Mouse (Mus musculus) intestine, postnatal 0 days (tissue): ENCODE results near the gene Mcemp1. TPM values are rescaled to one million over a fixed set of nuclear protein-coding genes. Genes with fewer than 3 reads are reported as not detected.

Experiments used
- ATAC-seq: fragments of 200-750 bp; cut with Nextera tagmentation; 2 replicates; pipeline ENCODE4 v1.8.0; 2017; ENCODE audit warnings: mild to moderate bottlenecking, moderate TSS enrichment, moderate library complexity
- H3K27ac ChIP-seq: fragments of 300-500 bp; sonication (generic); 2 replicates; pipeline ENCODE4 v1.5.1; 2014; ENCODE audit warnings: mild to moderate bottlenecking, low read depth, low read length, moderate library complexity
- H3K27me3 ChIP-seq: fragments of 300-500 bp; sonication (generic); replicated peaks from 2 replicates; pipeline ENCODE4 v1.6.1; 2014; ENCODE audit warnings: low read length, mixed read lengths; ENCODE audit not compliant: control insufficient read depth, insufficient read depth
- H3K36me3 ChIP-seq: fragments of 300-500 bp; sonication (generic); 2 replicates; pipeline ENCODE4 v1.6.1; 2014; ENCODE audit warnings: mild to moderate bottlenecking, moderate library complexity; ENCODE audit not compliant: control insufficient read depth, insufficient read depth
- H3K4me1 ChIP-seq: fragments of 300-500 bp; sonication (generic); replicated peaks from 2 replicates; pipeline ENCODE4 v1.6.1; 2014; ENCODE audit warnings: antibody characterized with exemption, low read length, mixed read lengths; ENCODE audit not compliant: control insufficient read depth, insufficient read depth
- H3K4me2 ChIP-seq: fragments of 300-500 bp; sonication (generic); replicated peaks from 2 replicates; pipeline ENCODE4 v1.6.1; 2014; ENCODE audit warnings: low read depth, mild to moderate bottlenecking, moderate library complexity
- H3K4me3 ChIP-seq: fragments of 300-500 bp; sonication (generic); 2 replicates; pipeline ENCODE4 v1.5.1; 2014; ENCODE audit warnings: low read depth, low read length
- H3K9ac ChIP-seq: fragments of 300-500 bp; sonication (generic); 2 replicates; pipeline ENCODE4 v1.6.1; 2014; ENCODE audit warnings: mild to moderate bottlenecking, low read depth, low read length
- H3K9me3 ChIP-seq: fragments of 300-500 bp; sonication (generic); 2 replicates; pipeline ENCODE4 v1.6.1; 2016; ENCODE audit warnings: mixed run types; ENCODE audit not compliant: control insufficient read depth
- CTCF ChIP-seq: sonication (generic); IDR thresholded peaks from 2 replicates; pipeline ENCODE4 v1.5.1; 2016; ENCODE audit warnings: low read depth, mild to moderate bottlenecking, control low read depth, antibody characterized with exemption, moderate library complexity
- WGBS: fragments of 180-500 bp; shearing (Covaris S2); extraction: QIAGEN DNeasy Blood & Tissue Kit; methylation state at CpG from one replicate; pipeline ENCODE4 v1.1.7; 2014; 5-methylcytosine and 5-hydroxymethylcytosine counted together
- polyA plus RNA-seq: library from polyadenylated mRNA; unstranded; fragments of >200 nt; fragmentation: Nextera tagmentation; extraction: Ambion mirVana; gene quantifications from 2 replicates; pipeline ENCODE4 v1.2.1, GENCODE M21; 2015

Mcemp1 gene
- polyA plus RNA-seq, 1 experiment from 2014 or later = 0.22 TPM

DNA sequence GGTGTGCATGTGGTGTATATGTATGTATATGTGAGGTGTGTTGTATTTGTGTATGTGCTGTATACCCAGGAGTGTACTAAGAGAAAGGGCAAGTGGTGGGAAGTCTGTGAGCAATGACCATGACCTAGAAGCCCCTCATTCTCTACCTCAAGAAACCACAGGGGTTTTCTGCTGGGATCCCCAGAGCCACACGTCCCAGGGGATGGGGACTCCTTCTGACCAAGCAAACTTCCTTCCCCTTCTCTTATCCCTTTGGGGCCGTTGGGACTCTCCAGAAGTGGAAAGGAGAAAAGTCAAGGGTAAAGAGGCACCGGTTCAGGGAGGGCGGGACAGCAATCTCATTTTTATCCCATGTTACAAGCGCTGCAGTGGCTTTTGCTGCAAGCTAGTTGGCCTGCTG lies 19.9 kb downstream of the Mcemp1 start:
- Histone ChIP-seq H3K9ac (no peak overlapping the region), H3K4me1 (no peaks in the 10 kb centered on the region), H3K27me3 (no peaks in the 10 kb centered on the region), H3K27ac (no peak overlapping the region), H3K9me3 (no peaks in the 10 kb centered on the region), H3K4me2 (no peak overlapping the region), H3K4me3 (no peak overlapping the region), H3K36me3 (peaks cover 14% of the 10 kb centered on the region; the same call in 1 of the 2 replicates)
- no peak for ATAC-seq
- TF ChIP-seq CTCF = no peak
- WGBS = 61% methylated on average over 5 of the region's 5 CpGs

DNA sequence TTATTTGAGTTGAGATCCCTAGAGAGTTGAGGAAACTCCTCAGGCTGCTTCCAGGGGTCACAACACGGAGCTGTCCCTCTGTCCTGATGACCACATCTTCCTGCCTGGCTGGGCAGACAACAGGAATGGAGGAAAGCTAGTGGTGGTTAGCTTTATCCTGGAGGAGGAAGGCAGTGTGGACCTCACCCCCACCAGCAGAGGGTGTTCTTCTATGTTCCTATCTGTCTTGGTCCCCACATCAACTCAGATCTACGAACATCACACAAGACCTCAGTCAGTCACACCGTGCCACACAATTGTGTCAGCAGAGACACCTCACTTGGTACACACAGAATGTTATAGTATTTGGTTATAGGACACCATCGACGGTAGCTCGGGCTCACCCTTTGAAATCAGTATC lies 22.0 kb downstream of the Mcemp1 start:
- H3K36me3 ChIP-seq = 0 out of 2 replicates have a peak, but pooled peaks cover 2% of the 10 kb centered on the region
- TF ChIP-seq CTCF = 0 out of 2 replicates have a peak, but pooled peaks have one; percentile 18
- no peaks in the 10 kb centered on the region for H3K9me3 ChIP-seq
- no peak overlapping the region for H3K4me2 ChIP-seq
- 67% methylated on average over 6 of the region's 6 CpGs for WGBS
- no peak for ATAC-seq
- no peak overlapping the region for H3K4me3 ChIP-seq
- no peak overlapping the region for H3K9ac ChIP-seq
- H3K27ac ChIP-seq = no peak overlapping the region
- H3K27me3 ChIP-seq = no peaks in the 10 kb centered on the region
- no peaks in the 10 kb centered on the region for H3K4me1 ChIP-seq

GRCm38 (mm10) chr8:3690774-3691173 lies 25.2 kb downstream of the Mcemp1 start:
- 73% methylated on average over 3 of the region's 3 CpGs for WGBS
- Histone ChIP-seq H3K36me3 (no peaks in the 10 kb centered on the region), H3K27me3 (no peaks in the 10 kb centered on the region), H3K27ac (no peak overlapping the region), H3K4me3 (no peak overlapping the region), H3K4me2 (no peak overlapping the region), H3K9me3 (no peaks in the 10 kb centered on the region), H3K4me1 (no peaks in the 10 kb centered on the region), H3K9ac (no peak overlapping the region)
- no peak for TF ChIP-seq CTCF
- no peak for ATAC-seq

- Histone ChIP-seq H3K4me2 (no peak within 1 kb of the TSS), H3K36me3 (no peaks in the 10 kb centered on the region), H3K9me3 (no peaks in the 10 kb centered on the region), H3K27ac (no peak within 1 kb of the TSS), H3K4me3 (no peak within 1 kb of the TSS), H3K9ac (no peak within 1 kb of the TSS), H3K27me3 (no peaks in the 10 kb centered on the region), H3K4me1 (no peaks in the 10 kb centered on the region)
- no peak for ATAC-seq
- WGBS = 72% methylated on average over 3 of the region's 3 CpGs
- TF ChIP-seq CTCF = no peak
Measured at GRCm38 (mm10) chr8:3694121-3694520, 28.6 kb downstream of the Mcemp1 start, which contains the start of gene Fcer2a. Gene Fcer2a (minus strand): TSS chr8:3694175.

- H3K4me3 ChIP-seq = no peak overlapping the region
- no peak overlapping the region for H3K27ac ChIP-seq
- ATAC-seq = no peak; the same call in 1 of the 2 replicates
- 93% methylated on average over 1 of the region's 1 CpGs for WGBS
- no peak overlapping the region for H3K9ac ChIP-seq
- no peaks in the 10 kb centered on the region for H3K36me3 ChIP-seq
- no peaks in the 10 kb centered on the region for H3K9me3 ChIP-seq
- H3K4me2 ChIP-seq = no peak overlapping the region
- H3K27me3 ChIP-seq = no peaks in the 10 kb centered on the region
- H3K4me1 ChIP-seq = no peaks in the 10 kb centered on the region
- TF ChIP-seq CTCF = no peak
Measured at GRCm38 (mm10) chr8:3701491-3701890, 35.9 kb downstream of the Mcemp1 start.

GRCm38 (mm10) chr8:3705711-3706110 lies 40.2 kb downstream of the Mcemp1 start:
- ATAC-seq = no peak
- WGBS = 61% methylated on average over 4 of the region's 4 CpGs
- peak; percentile 61 for TF ChIP-seq CTCF

DNA sequence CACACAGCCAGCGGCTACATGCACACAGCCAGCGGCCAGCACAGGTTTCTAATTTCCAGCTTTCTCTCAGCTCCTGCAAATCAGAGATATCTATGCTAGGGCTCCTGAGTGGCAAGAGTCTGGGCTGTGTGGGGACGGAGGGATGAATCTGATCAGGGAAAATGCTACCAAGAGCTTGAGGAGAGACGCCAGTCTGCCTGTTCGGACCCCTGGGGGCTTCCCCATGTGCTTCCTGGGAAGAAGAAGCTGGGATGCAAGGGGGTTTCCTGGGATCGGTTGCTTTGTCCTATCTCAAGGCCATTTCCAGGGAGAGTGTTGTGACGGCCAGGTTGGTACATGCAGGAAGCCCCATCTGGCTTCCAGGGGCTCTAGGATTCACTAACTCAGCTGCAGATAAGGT lies 42.1 kb downstream of the Mcemp1 start:
- Histone ChIP-seq H3K27ac (no peak overlapping the region), H3K9me3 (no peaks in the 10 kb centered on the region), H3K4me1 (no peaks in the 10 kb centered on the region), H3K27me3 (no peaks in the 10 kb centered on the region), H3K36me3 (no peaks in the 10 kb centered on the region), H3K4me2 (no peak overlapping the region), H3K4me3 (no peak overlapping the region), H3K9ac (no peak overlapping the region)
- no peak for TF ChIP-seq CTCF
- 62% methylated on average over 7 of the region's 7 CpGs for WGBS
- no peak for ATAC-seq

More at GRCm38 (mm10) chr8:3705711-3706110, 40.2 kb downstream of the Mcemp1 start:
- no peaks in the 10 kb centered on the region for H3K36me3 ChIP-seq
- H3K4me2 ChIP-seq = no peak overlapping the region
- H3K9ac ChIP-seq = no peak overlapping the region
- H3K27ac ChIP-seq = no peak overlapping the region
- H3K4me3 ChIP-seq = no peak overlapping the region
- H3K9me3 ChIP-seq = no peaks in the 10 kb centered on the region
- no peaks in the 10 kb centered on the region for H3K27me3 ChIP-seq
- H3K4me1 ChIP-seq = no peaks in the 10 kb centered on the region
